Mouse (Mus musculus) megakaryocyte-erythroid progenitor cell, adult 5-6 weeks (primary cell): Measurements from ENCODE around the gene Bend5. TPM values are rescaled to one million over a fixed set of nuclear protein-coding genes. Genes with fewer than 3 reads are reported as not detected.

Source experiments
- ATAC-seq: replicated peaks from 2 replicates; pipeline ENCODE4 v1.8.0; 2016; ENCODE audit warnings: mild to moderate bottlenecking, inconsistent platforms; ENCODE audit not compliant: severe bottlenecking, poor library complexity, low FRiP score, low TSS enrichment
- total RNA-seq, 2 experiments: library from RNA; stranded (forward) in 1 of 2; stranded (reverse) in 1 of 2; fragments of 200-1000, 215-1000 nt in 1 of 2; fragments of >200 nt in 1 of 2; fragmentation: Nextera tagmentation in 1 of 2; gene quantifications; 2 replicates each; pipeline ENCODE4 v1.2.3; 2014 to 2017

The Bend5 gene
- total RNA-seq, 2 experiments from 2014 or later, result not detected

DNA sequence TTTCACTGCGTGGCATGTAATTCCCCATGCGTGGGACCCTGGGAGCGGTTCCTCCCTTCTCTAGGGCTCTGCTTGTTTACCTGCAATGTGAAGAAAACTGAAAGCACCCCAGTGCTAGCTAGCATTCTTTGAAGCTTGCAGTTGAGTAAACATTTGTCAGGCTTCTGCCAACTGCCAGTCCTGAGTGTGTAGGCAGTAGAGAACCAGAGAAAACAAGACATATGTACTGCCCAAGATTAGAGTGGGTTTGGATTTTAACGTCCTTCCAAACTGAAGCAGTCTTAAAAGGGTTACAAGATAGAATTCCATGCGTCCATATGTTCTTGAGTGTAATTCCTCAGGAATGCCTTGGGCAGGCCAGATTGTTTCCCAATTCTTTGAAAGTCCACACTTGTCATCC is 17.6 kb downstream of the Bend5 start:
- ATAC-seq, result no peak

DNA sequence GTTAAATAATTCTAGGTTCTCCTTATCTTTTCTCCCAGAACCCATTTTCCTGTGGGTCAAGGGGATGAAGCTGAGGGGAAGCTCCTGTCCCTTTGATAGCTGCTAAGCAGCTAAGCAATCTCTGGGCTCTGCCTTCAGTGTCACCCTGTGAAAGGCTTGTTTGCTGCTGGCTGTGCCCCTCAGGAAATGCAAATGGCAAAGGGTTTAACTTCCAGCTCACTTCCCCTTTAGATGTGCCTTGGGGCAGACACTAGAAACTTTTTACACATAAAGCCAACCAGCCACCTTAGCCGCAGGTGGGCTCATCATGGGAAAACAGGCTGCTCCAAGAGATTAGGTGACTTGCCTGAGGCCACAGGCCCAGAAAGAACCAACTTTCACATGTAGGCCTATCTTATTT is 26.9 kb downstream of the Bend5 start:
- ATAC-seq, result no peak

DNA sequence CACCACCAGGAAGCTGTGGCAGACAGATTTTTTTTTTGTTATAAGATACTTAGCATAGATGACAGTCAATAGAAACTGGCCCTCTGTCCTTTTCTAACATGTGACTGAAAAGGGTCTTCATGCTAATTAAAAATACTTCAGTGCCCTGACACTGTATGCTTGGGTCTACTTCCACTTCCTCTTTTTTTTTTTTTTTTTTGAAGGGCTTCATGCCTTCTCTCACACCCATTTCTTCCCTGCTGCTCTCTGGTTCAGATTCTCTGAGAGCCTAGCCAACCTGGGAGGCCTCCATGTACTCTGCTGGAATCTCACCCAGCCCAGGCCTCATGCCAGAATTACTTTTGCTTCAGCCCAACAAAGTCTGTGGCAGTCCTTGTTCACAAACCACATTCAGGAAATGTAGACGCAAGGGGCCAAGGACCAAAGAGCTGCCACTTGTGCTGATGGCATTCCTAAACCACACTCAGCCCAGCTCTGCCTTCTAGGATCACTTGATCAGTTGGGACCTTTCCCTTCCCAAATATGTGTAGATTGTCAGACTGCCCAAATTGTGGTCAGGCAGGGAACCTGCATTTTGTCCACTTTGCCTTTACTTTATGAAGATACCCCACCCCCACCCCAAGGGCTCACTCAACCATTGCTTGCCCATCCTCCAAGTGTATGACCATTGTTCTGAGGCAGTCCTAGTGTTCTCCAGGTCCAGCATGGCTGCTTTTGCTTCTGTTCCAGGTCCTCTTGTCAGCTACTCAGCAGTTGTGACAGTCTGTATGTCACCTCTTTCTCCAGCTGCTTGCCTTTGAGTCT is 27.8 kb downstream of the Bend5 start:
- no peak for ATAC-seq

DNA sequence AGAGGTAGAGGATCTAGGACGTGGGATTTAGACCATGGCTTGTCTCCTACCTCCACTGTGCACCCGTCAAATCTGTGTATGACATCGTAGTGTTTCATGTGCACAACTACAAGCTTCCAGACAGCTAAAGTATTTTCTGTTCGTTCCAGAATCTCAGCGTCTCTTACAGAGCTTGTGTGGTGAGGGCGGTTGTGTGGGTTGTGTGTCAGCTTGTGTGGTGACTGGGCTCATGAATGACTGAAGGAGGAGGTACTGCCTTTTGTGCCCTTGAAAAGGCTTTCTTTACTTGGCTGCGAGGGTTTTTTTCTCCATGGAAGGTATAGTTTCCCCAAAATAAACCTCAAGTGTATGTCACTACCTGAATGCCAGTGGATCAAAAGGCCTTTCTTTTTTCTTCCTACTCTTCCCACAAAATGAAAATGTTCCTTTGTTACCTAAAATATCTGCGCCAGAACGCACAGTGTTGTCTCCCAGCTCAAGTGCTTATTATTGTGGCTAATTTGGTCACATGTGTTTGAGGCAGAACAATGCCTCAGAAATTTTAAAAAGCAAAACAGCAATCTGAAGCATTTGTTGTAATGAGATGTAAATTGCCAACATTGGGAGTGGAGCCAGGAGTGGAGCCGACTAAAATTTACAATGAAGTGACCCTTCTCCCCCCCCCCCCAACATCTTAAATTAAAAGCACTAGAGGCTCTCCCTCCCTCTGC is 29.3 kb downstream of the Bend5 start:
- ATAC-seq, result no peak

DNA sequence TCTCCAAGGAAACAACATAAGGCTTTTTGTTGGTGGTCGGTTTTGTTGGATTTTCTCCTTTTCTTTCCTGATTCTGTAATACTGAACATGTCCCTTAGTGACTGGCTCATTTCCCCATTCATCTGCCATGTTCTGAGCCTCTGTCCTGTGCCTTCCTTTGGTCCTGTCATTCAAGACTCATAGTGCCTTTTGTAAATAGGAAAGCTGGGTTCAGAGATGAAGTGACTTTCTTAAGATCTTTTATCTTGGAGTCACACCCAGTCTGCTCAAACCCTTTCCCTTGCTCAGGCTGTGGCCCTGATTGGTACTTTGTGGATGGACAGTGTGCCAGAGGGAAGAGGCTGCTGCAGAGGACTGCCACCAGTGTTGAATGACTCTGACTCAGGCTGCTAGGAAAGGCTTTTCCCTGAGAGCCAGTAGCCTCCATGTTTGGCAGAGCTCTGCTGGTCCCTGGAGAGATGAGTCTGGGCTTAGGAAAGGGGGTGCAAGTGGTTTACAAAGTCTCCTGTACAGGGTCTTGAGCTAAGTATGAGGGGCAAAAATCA is 29.9 kb downstream of the Bend5 start:
- no peak for ATAC-seq

DNA sequence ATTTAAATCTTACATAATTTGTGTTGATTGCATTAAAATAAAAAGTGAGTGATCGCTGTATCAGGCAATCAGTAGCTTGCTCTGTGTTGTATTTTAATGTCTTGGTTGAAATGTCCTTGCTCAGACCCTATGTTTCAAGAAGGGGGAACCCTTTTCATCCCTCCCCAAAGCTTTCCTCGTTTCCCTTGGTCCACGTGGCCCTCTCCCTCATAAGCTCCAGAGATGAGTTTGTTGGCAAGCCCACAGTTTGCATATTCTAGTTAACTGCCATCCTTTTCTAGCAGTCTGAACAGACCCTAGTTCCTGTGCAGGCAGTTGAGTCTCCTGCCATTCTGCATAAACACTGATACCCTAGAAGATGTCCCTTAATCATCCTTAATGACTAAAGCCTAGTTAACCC is 33.1 kb downstream of the Bend5 start:
- no peak for ATAC-seq

DNA sequence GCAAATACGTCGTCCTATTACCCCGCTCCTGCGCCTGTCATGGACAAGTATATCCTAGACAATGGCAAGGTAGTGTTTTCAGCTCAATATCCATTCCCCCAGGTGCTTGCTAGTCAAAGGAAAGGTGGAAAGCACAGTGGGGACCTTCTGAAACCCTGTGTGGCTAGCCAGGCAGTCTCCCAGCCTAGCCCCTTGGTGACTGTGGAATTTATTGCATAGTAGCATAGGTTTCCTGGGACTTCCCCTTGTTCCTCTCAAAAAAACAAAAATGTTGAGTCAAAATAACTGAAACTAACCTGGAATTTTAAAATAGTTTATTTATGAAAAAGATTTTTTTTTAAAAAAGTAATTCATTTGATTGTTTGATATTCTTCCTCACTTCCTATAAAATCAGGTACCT is 33.8 kb downstream of the Bend5 start:
- ATAC-seq, result no peak

DNA sequence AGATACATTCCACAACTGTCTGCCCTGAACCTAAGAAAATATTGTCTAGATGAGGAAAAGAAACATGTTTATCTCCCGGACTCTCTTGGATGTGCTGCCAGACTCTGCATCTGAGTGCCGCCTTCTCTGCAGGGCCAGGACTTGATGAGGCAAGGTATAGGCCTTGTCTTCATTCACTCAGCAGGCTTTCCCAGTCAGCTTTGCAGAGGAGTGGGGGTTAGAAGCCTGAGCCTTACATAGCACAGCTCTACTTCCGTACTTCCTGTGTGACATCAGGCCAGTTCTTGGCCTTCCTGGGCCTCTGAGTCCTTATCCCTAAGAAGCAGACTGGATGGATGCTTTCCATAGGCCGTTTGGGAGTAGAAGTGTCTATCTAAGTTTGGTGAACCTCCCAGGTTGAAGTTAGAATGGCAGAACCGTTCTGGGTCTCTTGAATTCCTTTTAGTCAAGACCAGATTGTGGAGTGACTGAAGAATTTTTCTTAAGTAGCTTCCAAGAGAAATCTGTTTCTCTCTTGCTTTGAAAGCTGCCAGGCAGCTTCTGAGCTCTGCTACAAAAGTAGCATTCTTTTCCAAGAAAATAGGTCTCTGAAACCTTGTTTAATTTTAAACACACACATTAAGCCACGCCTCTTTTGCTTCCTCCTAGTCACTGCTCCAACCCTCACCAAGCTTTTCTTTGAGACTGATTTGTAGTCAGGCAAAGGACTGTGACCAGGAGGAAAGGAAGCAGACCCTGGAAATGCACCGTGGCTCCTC is 34.8 kb downstream of the Bend5 start:
- ATAC-seq, result no peak

DNA sequence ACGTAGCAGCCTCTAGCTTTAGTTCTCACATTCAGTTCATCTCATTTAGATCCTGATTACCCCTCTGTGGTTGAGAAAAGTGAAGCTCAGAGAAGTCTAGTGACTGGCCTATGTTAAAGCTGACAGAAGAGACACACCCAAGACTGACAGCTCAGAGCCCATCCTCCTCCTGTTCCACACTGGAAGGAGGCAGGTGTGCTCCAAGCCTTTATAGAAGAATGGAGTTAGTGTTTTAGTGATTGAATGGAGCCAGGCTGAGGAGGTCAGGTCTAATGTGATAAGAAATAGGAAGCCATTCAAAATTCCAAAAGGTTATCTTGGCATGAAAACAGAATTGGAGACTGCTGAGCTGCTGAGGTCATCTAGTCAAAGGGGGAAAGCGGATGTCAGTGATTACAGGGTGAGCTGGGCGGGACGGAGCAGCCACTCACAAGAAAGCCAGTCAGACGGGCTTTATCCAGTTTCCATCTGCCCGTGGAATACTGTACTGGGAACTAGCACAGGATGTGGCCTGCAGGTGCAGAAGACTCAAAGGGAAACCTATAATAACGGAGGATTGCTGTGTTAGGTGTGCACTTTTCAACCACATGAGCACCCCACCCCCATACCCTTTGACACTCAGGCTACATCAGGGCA is 36.6 kb downstream of the Bend5 start:
- no peak for ATAC-seq

DNA sequence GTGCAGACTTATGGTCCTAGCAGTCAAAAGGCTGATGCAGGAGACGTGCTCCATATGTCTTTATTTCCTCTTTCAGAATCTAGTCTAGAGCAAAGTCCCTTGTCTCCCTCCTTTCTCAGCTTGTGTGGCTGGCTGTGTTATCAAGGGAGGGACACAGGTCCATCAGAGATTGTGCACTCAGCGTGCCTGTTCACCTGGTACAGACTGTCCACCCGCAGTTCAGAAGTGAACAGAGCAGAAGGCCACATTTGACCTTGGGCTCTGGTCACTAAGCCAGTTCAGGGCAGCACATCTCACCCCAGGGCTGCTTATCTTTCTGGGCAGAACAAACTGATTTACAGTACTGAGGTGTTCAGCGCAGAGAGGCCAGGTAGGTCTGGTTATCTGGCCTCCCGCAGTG is 37.4 kb downstream of the Bend5 start:
- no peak for ATAC-seq

DNA sequence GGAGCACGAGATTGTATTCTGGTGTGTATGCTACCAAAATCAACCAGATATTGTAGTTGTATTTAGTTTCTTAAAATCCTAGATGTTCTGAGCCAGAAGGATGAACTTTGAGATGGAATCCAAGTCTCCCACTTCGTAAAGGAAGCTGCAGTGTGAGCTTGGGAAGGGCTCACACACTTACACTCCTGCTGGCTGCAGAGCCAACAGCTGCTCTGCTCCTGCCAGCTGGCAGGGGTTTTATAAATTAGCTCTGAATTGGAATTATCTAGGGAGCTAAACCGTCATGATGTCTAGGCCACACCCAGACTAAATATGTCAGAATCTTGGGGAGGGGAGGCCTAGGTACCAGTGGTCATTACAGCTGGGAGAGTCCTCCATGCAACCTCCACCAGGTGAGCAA is 38.5 kb downstream of the Bend5 start:
- no peak for ATAC-seq

DNA sequence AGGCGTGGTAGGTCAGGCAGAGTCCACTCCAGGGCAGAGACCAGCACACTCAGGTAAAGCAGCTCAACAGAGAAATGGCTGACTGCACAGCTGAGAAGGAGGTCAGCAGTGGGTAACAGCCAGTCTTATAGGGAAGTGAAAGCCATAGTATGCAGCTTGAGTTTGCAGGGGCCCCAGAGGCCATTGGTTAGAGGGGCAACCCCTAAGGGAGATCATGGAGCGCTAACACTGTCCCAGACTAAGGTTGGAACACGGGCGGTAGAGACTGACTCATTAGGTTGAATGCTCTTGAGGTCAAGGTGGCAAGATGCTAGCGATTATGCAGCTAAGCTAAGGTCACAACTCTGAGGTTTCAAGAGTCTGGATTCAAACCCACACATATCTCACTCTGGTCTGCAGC is 40.8 kb downstream of the Bend5 start:
- no peak for ATAC-seq

DNA sequence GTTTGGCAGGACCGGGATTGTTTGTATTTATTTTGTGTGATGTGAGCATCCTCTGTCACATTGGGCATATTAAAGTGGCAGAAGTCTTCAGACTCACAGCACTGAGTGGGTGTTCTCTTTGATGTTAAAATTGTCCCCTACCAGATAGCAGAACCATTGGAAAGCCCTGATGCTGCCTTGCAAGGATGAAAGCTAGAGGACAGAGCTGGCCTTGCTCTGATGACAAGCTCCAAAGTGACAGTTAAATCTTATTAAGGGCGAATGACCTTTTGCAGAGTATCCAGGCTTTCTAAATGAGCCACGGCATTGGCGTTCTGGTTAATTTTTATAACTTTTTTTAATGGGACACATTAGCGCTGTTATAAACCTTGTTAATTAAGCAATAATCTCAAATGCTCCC is 42.8 kb downstream of the Bend5 start:
- ATAC-seq, result no peak

DNA sequence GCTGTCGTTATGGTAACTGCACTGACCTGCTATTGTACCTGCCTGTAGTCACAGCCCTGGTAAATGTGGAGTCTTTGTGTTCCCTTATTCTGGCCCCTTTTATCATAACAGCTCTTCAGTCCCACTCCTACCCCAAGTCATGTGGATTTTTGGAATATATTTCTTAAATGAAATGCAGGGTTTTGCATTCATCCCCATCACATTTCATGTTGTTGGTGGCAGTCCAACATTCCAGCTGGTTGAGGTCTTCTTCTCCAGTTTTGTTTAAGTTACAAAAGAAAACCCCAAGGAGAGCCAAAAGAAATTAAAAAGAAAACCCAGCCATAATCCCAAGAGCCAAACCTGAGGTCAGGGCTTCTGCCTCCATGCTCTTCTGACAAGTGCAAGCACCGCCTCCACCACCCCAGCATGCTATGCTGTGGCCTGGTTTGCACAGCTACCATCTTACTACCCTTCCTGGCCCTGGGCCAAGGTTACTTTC is 52.5 kb downstream of the Bend5 start:
- ATAC-seq, result no peak

DNA sequence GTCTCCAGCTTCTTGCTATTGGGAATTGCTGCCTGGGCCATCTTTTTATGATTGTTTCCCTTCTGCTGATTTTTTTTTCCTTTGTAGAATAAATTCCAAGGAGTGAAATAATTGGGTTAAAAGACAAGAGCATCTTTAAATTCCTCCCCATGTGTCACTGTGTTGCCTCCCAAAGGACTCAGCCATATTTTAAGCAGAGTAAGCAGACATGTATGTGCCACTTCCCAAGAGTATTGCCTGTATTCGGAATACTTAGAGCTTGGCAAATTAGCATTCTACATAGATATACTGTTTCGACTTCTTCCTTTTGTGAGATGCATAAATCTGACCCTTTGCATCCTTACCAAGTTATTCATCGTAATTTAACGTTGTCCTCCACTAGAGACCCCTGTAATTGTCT is 53.0 kb downstream of the Bend5 start:
- ATAC-seq, result no peak

DNA sequence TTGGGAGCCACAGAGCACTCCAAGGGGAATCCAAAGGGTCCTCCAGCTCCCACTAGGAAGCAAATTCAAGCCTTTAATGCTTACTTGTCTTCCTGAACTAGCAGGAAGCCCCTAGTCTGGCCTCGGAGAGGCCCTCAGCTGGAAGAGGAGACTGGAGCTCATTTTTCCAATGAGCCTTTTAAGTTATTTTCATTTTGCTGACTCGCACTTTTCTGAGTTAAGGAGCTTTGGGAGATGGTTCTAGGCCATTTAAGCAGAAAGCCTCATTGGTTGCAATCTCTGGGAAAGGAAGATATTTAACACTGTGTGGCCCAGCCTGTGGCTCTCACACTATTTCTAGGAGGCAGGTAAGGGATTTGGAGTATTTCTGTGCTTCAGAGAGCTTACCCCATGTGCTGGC is 55.0 kb downstream of the Bend5 start:
- no peak for ATAC-seq

DNA sequence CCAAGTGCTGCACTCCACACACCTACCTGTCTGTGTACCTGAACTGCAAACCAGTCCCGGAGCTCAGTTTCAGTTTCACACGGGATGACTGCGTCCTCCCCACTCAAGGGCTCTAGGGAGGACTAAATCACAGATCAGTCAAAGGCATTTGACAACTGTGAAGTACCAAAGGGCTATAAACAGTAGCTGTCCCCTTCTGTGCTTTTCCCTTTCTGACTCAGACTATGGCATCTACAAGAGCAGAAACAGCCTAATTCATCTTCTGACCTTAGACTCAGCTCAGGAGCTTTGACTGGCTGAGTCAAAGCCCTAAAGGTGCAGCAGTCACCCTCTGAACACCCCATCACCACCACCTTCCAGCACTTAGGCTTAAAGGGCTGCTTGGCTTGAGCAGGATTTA is 56.9 kb downstream of the Bend5 start:
- no peak for ATAC-seq

DNA sequence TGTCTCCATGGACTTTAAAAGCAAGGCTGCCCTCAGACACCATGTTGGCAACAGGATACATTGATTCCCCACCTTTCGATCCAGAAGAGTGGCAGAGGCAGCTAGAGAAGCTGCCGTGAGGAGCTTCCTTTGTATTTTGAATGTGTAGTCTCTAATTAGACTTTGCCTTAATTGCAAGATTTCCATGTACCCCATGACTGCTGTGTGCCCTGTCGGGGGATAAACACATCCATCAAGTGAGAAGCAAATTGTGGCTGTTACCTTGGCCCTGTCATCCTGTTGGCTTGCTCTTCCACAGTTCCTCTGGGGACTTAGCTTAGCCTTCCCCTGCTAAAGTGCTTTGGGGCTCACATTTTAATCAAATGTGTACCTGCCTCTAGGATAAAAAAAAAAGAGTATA is 57.7 kb downstream of the Bend5 start:
- no peak for ATAC-seq

DNA sequence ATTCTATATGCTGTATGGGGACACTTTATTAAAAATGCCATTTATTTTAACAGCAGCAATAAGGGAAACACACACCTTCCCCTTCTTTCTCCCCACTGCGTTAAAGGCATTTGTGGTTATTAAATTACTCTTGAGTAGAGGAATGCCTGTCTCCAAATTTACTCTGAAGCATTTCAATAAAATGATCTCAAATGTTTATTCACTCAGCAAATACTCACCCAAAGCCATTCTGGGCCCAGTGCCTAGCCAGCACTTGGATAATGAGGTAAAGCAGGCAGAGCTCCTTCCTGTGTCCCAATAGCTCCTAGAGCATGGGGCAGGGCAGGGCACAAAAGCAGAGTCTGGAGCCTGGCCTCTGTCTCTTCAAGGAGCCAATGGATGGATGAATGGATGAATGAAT is 58.2 kb downstream of the Bend5 start:
- no peak for ATAC-seq
